Comparison of ENCODE assay signal across 22 mouse cellular contexts in the genomic region with DNA sequence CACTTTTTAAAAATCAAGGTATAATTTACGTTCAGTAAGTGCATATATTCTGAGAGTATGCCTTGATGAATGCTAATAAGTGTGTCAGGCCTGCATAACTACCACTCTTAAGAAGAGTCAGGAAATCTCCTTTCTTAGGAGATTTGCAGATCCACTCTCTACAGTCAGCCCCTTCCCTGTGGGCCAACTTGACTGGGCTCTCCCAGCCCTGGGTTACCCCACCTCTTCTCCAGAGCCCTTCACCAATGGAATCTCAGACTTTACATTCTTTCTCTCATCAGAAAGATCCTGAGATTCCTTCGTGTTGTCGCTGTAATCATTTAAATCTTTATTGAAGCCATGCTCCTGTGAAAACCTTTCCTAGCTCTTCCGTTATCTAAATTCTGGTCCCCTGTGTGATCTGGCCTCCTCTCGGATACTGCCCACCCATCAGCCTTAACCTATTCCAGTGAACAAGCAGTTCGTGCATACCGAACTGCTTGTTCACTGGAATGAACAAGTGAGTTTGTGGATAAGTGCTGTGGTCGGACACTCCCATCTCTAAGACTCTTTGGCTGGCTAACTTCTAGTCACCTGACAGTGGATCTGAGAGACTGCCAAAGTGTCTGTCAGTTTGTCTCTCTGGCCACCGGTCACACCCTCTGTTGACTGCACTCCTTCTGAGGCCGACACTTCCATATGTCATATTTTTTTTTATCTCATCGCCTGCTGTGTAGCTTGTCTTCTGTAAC. TPM values are rescaled to one million over a fixed set of nuclear protein-coding genes. Genes with fewer than 3 reads are reported as not detected.
DNase-seq lines count a peak whose midpoint lies in the region; ATAC-seq lines count a peak whose summit lies in the region.
"Had no signal": no experiment of that assay in that cellular context is flagged by ENCODE, and none has a peak within 500 bp of the region (broad histone marks: within the 10 kb centered on the region; RNA-seq: fewer than 3 reads in every experiment).

No protein-coding gene starts in this region.

- DNase-seq in heart, adult 8-10 months (ENCODE audit: low spot score) = peak; percentile 13
- DNase-seq in heart, adult 9 months (ENCODE audit: low spot score in 2 of 2) = no peak
- DNase-seq in lung, postnatal 36 days = peak; percentile 61
- DNase-seq in lung, postnatal 25 days (ENCODE audit: low spot score) = no peak
- no peak for DNase-seq in spleen, postnatal 10 days (ENCODE audit: low spot score in 2 of 2)
- DNase-seq in adrenal gland, postnatal 10 days = no peak
- DNase-seq in forebrain, embryonic 10.5 days (ENCODE audit: extremely low spot score, low spot score) = no peak
- DNase-seq: adrenal gland, adult 2 months; cerebellum, adult 11 months; cerebellum, postnatal 14 days; embryo, embryonic 11 days; kidney, postnatal 10 days; midbrain, embryonic 14.5 days; thymus, postnatal 4 days had no signal

- H3K4me2 ChIP-seq in heart, embryonic 16.5 days (ENCODE audit: low read depth, low read length) = no peak overlapping the region
- H3K4me2 ChIP-seq: hindbrain, embryonic 14.5 days; limb, embryonic 12.5 days had no signal

- 41% methylated on average over 11 of the region's 11 CpGs for WGBS in heart, embryonic 16.5 days
- WGBS in forebrain, embryonic 10.5 days = 91% methylated on average over 11 of the region's 11 CpGs

- 0 out of 2 replicates have a peak, but pooled peaks cover 3% of the 10 kb centered on the region for H3K27me3 ChIP-seq in heart, embryonic 16.5 days (ENCODE audit: control insufficient read depth, insufficient read depth, low read length)
- peaks cover 19% of the 10 kb centered on the region for H3K27me3 ChIP-seq in forebrain, embryonic 10.5 days (ENCODE audit: poor library complexity, severe bottlenecking)
- H3K27me3 ChIP-seq: limb, embryonic 12.5 days had no signal

- peak overlapping the region; percentile 45 for H3K27ac ChIP-seq in heart, embryonic 16.5 days (ENCODE audit: low read length)
- no peak overlapping the region for H3K27ac ChIP-seq in forebrain, embryonic 10.5 days
- H3K27ac ChIP-seq: hindbrain, embryonic 14.5 days; left cerebral cortex, adult 2 months; limb, embryonic 12.5 days; liver, embryonic 14.5 days had no signal

- no peaks in the 10 kb centered on the region for H3K9me3 ChIP-seq in heart, embryonic 16.5 days (replicated peaks; ENCODE audit: control insufficient read depth, low read length)
- H3K9me3 ChIP-seq in forebrain, embryonic 10.5 days = no peaks in the 10 kb centered on the region
- H3K9me3 ChIP-seq: limb, embryonic 12.5 days had no signal

- ATAC-seq in heart, embryonic 16.5 days (replicated peaks; ENCODE audit: extremely low read depth, insufficient read depth, low FRiP score) = peak; percentile 72
- ATAC-seq: forebrain, embryonic 14.5 days; intestine, postnatal 0 days had no signal

- peaks cover 13% of the 10 kb centered on the region for H3K4me1 ChIP-seq in heart, embryonic 16.5 days (ENCODE audit: control insufficient read depth, insufficient read depth, low read length)
- no peaks in the 10 kb centered on the region for H3K4me1 ChIP-seq in forebrain, embryonic 10.5 days

- H3K36me3 ChIP-seq in heart, embryonic 16.5 days (ENCODE audit: control insufficient read depth, insufficient read depth) = no peaks in the 10 kb centered on the region
- no peaks in the 10 kb centered on the region for H3K36me3 ChIP-seq in forebrain, embryonic 10.5 days (replicated peaks)
- H3K36me3 ChIP-seq: limb, embryonic 12.5 days had no signal

- H3K4me3 ChIP-seq in heart, embryonic 16.5 days (ENCODE audit: low read length) = no peak overlapping the region
- H3K4me3 ChIP-seq in forebrain, embryonic 10.5 days = no peak overlapping the region
- H3K4me3 ChIP-seq: left cerebral cortex, adult 2 months; limb, embryonic 12.5 days had no signal

- no peak overlapping the region for H3K9ac ChIP-seq in heart, embryonic 16.5 days (ENCODE audit: low read length)
- H3K9ac ChIP-seq: hindbrain, embryonic 14.5 days; limb, embryonic 12.5 days; liver, embryonic 14.5 days had no signal

RNA-seq across cellular contexts. Expression of gene Ephb3, which starts 51.2 kb away (rescaled TPM):
- total RNA-seq in heart, adult 8-10 months (2022) = 10 to 100 TPM in 2 of 4 experiments, 1 to 10 TPM in 2; 7.1 to 10.0 (median 8.8) TPM
- polyA plus RNA-seq in heart, embryonic 16.5 days (2015; fragmentation: Nextera tagmentation; extraction: Ambion mirVana) = 9.5 and 14.4 TPM in 2 replicates
- 1 to 10 TPM; 3.9 to 4.6 TPM for total RNA-seq in adrenal gland, postnatal 10 days (2021)
- 19.7 and 19.8 TPM in 2 replicates for polyA plus RNA-seq in forebrain, embryonic 10.5 days (2016; fragmentation: Nextera tagmentation; extraction: Ambion mirVana)
- total RNA-seq: granulocyte monocyte progenitor cell, adult 5-6 weeks had no signal

Comparison
In these comparisons a context has a peak if more than half of its experiments do, and no peak if none do; other contexts are left out.
1. DNase-seq: peak in heart, adult 8-10 months (single experiment) and lung, postnatal 36 days (single experiment); none in heart, adult 9 months (0 of 2), lung, postnatal 25 days (single experiment), spleen, postnatal 10 days (0 of 2), adrenal gland, postnatal 10 days (single experiment) and forebrain, embryonic 10.5 days (single experiment).